Mouse (Mus musculus) inflammation-experienced regulatory T-cells, adult 6 months (primary cell): ENCODE data around the gene Olfr215. TPM values are rescaled to one million over a fixed set of nuclear protein-coding genes. Genes with fewer than 3 reads are reported as not detected.
"Not testable (repeated sequence)": the region's sequence is repeated elsewhere in the genome, so short reads cannot be mapped to it uniquely, and the experiment has no call there.

Experiments used
- ATAC-seq: one replicate; pipeline ENCODE4 v1.8.0; 2017
- polyA plus RNA-seq, 3 experiments: library from polyadenylated mRNA; unstranded; fragments of 100-300 nt; shearing (Covaris generic); gene quantifications; one replicate each; pipeline ENCODE4 v1.2.1; 2017

Olfr215 gene
- not detected for polyA plus RNA-seq

DNA sequence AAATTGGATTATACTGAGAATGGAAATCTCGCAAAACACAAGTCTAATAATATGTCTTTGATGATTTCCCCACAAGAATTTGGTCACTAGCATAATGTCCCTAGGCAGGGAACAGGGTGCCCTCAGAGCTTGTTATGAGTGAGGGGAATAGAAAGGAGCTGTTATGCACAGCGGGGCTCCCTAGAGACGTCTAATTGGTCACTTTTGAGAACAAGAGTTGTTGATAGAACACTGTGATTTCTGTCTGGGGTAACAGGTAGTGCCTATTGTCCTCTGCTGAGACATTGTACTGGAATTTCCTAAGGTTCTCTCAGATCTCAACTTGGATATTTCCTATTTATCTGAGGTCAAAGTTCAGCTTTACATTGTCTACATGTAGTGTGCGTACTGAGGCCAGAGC, at the start of gene Olfr215:
Gene Olfr215, minus strand, starts transcription at position 101 of the 400 bp plus-strand sequence.
- ATAC-seq: no peak

DNA sequence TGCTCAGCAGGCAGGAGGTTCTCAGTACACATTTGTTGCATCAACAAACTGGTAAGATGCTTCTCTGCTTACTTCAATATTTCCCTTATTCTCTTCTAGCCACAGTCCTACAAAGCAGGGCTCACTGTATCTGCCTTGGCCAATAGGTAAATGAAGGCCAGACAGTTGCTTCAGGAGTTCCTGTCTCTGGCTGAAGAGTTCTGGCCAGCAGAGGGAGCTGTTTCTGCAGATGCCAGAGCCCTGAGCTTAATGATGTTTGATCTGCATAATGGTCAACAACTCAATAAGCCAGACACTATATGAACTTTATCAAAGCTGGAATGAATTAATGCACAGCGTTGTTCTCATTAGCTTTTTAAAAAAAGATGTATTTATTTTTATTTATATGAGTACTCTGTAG, 48.1 kb upstream of the Olfr215 start:
- ATAC-seq: no peak

DNA sequence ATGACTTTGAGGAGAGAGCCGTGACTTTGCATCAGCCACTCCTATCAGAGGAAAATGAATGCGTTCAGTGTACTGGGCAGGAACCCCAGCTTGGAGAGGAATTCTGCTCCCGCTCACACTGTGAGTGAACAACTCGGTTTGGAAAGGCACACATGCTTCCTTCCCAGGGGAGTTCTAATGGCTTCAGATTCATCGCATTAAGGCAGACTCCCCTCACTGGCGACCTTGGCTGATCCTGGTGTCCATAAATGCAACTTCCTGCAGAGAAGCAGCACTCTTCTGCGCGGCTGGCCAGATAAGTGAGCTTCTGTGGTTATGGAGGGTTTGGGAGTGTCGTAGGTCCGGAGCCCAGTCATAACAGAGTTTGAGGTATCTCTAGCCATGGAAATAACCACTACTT, 45.8 kb upstream of the Olfr215 start:
- no peak for ATAC-seq

DNA sequence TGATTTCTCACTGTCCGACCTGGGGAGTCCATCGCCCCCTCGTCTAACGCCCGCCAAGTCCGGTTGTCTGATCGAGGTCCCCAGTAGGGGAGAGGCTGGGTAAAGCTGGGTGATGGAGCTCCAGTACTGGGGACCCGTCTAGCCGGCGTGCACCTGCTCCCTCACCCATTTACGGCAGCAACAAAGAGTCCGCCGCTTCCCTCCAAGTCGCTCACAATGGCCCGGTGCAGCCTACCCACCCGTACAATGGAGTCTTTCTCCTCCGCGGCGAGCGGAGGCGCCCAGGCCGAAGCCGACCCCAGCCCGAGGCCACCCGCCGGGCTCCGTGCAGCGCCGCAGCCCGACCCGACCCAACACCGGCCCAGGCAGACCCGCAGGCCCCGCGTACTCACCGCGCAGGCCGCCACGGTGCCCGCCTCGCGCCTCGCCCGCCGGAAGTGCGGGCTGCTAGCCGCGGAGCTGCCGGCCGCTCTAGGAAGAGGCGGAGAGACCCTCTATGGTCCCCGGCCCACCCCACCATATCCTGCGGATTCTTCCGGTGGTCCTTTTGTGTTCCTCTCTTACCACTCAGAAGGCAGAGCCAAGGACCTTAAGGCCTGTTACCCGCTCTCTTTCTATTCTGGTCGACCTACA, 44.7 kb upstream of the Olfr215 start, which contains the start of gene Zfp422:
Gene Zfp422, minus strand, starts transcription at position 461 of the 633 bp plus-strand sequence.
- peak; percentile 70 for ATAC-seq

DNA sequence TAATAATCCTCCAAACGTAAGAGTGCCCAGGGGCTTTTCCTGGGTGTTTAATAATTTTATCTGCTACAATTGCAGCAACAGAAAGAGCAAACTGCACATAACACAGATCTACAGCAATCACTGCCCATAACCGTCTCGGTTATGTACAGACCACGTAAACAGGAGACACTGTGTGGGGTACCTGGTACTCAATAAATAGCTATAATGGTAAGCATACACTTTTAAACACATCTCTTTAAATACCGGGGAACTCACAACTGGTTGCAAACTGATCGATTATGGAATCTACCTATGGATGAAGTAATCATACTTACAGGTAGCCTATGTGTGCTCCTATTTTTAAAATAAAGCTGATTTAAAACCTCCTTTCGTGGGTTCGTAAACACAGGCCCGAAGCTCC, 44.1 kb upstream of the Olfr215 start:
- ATAC-seq: no peak

DNA sequence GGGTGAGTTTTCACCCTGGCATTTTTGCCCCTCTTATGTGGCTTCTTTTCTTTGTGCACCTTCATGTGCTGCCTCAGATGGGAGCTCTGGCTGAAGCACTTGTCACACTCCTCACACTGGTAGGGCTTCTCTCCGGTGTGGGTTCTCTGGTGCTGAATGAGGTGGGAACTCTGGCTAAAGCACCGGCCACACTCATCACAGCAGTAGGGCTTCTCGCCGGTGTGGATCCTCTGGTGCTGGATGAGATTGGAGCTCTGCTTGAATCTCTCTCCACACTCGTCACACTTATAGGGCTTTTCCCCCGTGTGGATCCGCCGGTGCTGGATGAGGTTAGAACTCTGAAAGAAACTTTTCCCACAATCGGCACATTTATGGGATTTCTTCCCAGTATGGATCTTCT, 42.4 kb upstream of the Olfr215 start:
- ATAC-seq: not testable (repeated sequence)

DNA sequence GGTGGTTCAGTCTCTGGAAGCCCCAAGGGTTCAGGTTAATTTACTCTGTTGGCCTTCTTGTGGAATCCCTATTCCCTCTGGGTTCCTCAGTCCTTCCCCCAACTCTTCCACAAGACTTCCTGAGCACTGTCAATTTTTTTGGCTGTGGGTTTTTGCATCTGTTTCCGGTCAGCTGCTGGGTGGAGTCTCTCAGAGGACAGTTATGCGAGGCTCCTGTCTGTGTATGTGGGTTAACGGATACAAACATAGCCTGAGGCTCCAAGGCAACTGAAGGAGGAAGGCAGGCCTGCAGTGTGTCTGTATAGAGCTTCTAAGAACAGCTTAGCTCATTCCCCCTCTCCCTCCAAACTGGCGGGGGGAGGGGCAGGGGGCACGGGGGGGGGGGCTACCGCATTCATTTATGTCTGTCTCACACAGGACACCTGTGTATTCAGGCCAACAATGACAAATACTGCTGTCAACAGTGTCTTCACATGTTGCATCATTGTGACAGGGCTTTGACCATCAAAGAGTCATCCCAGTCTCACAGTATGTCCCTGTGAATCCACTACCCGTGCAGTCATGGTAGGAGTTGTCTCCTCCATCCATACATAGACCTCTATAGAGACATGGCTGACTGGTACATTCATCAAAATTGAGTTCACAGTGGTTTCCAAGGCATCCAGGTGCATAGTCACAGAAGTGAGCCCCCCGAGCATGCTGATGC, 37.5 kb upstream of the Olfr215 start:
- ATAC-seq: no peak

DNA sequence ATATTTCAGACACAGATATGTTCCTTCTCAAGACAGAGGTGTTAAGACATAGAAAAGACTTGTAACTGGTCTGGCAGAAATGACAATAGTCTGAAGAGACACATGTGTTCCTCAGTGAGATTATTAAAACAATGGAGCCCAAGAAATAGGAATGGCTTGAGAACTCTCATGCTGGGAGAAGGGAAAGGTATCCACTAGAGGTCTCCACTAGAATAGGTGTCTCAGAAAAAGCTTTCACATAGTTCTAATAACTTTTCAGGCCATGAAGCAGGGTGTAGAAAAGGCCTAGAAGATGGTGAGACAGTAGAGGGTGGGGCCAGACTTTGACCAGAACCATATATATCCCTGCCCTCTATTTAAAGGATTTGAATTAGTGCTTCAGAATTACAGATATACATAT, 34.1 kb upstream of the Olfr215 start:
- ATAC-seq: no peak

DNA sequence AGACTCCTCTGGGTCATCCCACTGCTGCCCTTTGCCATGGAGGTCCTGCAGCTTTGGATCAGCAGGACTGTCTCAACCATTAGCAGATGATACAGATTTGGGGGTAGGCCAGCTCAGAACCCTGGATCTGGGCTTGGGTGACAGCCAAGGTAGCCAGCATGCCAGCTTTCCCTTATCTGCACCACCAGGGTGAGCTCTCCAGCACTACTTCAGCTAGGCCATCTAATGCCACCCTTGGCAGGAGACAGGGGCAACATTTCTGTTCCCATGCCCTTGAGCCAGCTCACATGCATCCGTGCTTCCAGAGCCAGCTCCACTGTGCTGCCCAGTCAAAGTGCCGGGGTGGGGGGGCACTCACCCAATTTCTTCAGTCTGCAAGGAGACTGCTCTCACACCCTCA, 31.7 kb upstream of the Olfr215 start:
- no peak for ATAC-seq

DNA sequence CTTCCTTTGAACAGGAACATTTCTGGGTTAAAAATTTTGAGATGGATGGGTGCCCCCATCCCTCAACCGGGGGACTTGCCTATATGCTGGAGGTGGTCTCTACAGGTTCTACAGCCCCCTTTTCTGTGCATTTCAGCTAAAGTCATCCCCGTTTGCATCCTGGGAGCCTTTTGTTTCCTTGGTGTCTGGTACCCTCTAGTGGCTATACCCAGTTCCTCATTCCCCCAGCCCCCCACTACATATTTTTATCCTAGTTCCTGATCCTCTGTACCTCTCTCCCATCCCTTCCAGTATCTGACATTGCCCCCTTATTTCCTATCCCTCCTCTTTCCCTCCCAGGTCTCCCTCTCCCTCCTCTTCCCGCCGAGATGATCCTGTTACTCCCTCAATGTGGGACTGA, 23.2 kb upstream of the Olfr215 start:
- no peak for ATAC-seq

DNA sequence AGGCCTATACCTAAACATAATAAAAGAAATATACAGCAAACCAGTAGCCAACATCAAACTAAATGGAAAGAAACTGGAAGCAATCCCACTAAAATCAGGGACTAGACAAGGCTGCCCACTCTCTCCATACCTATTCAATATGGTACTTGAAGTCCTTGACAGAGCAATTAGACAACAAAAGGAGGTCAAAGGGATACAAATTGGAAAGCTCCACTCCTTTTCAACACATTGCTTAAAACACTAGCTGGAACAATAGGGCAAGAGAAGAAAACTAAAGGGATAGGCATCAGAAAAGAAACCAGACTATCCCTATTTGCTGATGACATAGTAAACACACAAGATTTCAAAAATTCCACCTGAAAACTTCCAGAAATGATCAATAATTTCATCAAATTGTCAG, 17.0 kb upstream of the Olfr215 start:
- not testable (repeated sequence) for ATAC-seq

DNA sequence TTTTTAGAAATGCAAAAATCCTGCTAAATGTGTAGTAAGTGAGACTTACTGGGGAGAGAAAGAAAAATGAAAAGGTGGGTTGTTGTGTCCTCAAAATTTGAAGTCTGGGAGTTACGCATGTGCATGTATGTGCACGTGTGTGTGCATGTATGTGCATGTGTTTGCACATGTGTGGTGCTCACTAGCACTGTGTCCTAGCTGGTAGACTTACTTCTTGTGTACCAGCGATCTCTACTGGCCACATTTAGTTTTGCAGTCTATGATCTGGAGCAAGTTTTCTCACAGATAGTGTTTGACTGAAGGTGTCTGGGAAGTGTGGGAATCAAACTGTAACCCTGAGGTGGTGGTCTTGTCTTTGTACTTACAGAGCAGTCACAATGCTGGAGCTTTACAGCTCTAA, 14.2 kb downstream of the Olfr215 start:
- ATAC-seq: no peak

DNA sequence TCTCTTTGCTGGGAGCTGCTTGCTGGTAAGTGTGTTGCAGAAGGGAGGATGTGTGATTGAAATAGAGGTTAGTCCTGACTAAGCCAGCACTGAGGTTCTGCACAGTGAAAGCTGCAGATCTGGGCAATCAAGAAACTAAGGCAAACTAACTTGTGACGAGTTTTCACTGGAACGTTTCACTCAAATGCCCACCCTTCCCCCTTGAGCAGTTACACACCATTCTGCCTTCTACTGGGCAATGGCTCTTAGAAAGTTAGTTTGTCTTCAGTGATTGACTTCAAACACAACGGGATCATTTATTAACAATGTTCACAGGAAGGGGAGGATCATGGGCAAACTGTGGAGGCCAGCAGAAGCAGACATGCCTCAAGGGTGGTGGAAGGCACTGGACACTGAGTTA, 29.0 kb downstream of the Olfr215 start:
- ATAC-seq: no peak

DNA sequence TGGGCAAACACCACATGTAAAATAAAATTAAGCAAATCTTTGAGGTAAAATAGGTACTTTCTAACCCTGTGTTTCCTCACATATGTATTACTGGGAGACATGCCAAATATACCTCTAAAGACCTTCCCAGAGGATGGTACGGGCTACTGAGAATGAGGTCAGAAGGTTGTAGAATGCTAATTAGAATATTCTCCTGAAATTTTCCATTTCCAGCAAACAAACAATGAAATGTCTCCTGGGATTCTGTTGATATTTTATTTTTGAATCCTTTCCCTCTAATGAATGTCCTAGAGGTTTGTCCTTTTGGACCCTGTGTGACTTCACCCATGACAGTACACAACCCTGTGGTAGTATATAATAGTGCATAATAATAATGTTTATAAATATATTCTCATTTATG, 30.1 kb downstream of the Olfr215 start, which contains the start of gene Olfr214:
Gene Olfr214, plus strand, starts transcription at position 301 of the 400 bp plus-strand sequence.
- ATAC-seq: no peak

DNA sequence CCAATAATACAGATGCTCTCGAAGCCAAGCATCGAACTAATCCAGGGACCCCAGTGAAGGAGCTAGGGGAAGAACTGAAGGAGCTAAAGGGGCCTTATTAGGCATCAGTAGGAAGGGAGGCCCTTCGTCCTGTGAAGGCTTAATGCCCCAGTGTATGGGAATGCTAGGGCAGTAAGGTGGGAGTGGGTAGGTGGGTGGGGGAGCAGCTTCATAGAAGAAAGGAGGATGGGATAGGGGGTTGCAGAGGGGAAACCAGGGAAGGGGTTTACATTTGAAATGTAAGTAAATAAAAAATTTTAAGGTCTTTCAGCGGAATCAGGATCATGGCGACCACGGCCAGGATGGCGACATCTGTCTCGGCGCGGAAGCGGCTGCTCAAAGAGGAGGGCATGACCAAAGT, 33.2 kb downstream of the Olfr215 start, which contains the start of gene Gm5580:
Gene Gm5580, plus strand, starts transcription at position 301 of the 400 bp plus-strand sequence.
- not testable (repeated sequence) for ATAC-seq

DNA sequence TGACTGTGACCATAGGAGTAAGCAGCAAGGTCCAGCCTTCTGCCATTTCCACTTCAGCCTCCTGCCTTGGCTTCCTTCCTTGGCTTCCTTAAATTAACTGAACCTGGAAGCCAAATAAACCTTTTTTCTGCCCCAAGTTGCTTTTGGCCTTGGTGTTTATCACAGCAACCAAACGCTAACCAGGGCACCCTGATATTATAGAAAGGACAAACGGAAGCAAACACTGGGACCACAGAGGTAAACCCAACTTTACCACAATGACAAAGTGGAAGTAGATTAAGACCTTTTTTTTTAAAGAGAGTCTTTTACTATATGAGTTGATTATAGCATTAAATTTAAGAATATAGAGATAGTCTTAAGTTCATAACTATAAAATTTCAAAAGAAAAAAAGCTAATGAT, 41.5 kb downstream of the Olfr215 start:
- ATAC-seq: no peak

DNA sequence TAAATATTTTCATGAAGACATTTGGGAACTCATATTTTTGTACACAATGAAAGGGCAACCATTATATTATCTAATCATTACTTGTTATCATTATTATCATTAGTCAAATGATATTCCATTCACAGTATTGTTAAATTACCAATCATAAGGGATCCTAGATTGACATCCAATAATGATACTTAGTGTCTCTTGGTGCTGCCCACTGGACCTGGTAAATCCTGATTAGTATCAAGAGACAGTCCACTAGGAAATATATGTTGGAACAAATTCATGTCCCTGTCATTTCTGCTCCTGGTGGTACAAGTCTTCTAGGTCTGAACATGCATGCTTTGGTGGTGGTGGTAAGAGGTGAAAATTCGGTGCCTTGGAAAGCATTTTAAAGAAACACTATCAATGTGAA, 45.8 kb downstream of the Olfr215 start, which contains the start of gene Olfr213:
Gene Olfr213, plus strand, starts transcription at position 301 of the 400 bp plus-strand sequence.
- no peak for ATAC-seq

Other genes with a start within 250 kb of the Olfr215 start
- under 1 TPM in 1 of 3 experiments, not detected in 2; 0.56 TPM for gene March8, start 246.2 kb downstream of the Olfr215 start, polyA plus RNA-seq
- gene Alox5, start 123.0 kb downstream of the Olfr215 start, polyA plus RNA-seq: not detected
- gene Olfr211, start 95.1 kb downstream of the Olfr215 start, polyA plus RNA-seq: not detected
- not detected for gene Olfr212, start 77.7 kb downstream of the Olfr215 start, polyA plus RNA-seq
- gene Olfr213, start 45.7 kb downstream of the Olfr215 start, polyA plus RNA-seq: not detected
- under 1 TPM in 1 of 3 experiments, not detected in 2; 0.26 TPM for gene Gm5580, start 33.1 kb downstream of the Olfr215 start, polyA plus RNA-seq
- gene Olfr214, start 30.0 kb downstream of the Olfr215 start, polyA plus RNA-seq: not detected
- 10 to 100 TPM; 32.2 to 36.2 (median 33.5) TPM for gene Zfp422, start 44.8 kb upstream of the Olfr215 start, polyA plus RNA-seq
- not detected for gene Depp1, start 66.4 kb upstream of the Olfr215 start, polyA plus RNA-seq
- 1 to 10 TPM; 1.6 to 3.9 (median 1.9) TPM for gene Rassf4, start 89.8 kb upstream of the Olfr215 start, polyA plus RNA-seq
- gene Tmem72, start 132.7 kb upstream of the Olfr215 start, polyA plus RNA-seq: under 1 TPM in 2 of 3 experiments, not detected in 1; 0.03 TPM